Mouse (Mus musculus): ENCODE data around the gene Naa38. TPM values are rescaled to one million over a fixed set of nuclear protein-coding genes. Genes with fewer than 3 reads are reported as not detected.

Gene Naa38
- polyA plus RNA-seq, 1 experiment from 2014 or later: 179 TPM

DNA sequence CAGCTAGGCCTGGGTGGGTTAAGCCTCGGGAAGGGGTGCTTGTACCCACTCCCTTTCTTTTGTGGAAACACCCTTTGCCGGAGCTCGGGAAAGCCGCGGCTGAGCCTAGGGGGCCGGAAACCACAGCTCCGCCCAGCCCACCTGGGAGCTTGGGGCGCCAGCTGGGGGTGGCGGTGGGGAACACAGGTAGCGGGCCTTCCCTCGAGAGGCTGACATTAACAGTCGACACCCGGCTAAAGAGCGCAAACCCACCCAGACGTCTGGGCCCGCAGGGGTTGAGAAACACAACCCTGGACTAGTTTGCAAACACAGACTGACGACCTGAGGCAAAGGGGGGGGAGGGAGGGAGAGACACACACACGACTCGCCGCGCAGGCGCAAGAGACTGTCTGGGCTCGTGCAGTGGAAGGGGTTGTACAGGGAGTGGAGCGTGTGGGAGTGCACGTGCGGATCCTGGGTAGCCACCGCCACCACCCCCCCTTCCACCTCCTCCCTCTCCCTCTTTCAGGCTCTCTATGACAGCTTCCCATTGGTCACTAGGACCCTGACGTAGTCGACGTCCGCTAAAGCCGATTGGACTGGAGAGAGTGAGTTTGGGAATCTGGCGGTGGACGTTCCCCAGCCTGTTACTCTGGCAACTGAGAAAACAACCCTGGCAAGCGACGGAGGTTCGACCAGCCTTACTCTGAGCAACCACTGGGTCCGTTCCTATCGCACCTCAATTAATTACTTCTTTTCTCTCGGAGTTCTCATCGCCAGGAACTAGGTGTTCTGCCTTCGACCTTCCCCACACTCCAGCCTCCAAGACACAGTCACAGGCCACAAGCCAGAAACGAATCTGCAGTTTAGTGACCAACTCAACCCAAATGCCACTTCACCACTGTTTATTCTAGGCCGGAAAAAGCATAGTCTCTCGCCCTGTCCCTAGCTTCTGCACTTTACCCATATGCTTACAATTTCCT, 23.5 kb downstream of the Naa38 start:
- under 1% methylated on average over 45 of the region's 45 CpGs for WGBS
- peak overlapping the region; percentile 68 for H3K4me3 ChIP-seq (replicated peaks)
- peak overlapping the region; percentile 96 for H3K4me2 ChIP-seq
- no peaks in the 10 kb centered on the region for H3K9me3 ChIP-seq
- peaks cover 55% of the 10 kb centered on the region for H3K4me1 ChIP-seq
- H3K9ac ChIP-seq: peak overlapping the region; percentile 44
- H3K27me3 ChIP-seq (replicated peaks): peaks cover 10% of the 10 kb centered on the region; the same call in 1 of the 2 replicates
- H3K36me3 ChIP-seq: no peaks in the 10 kb centered on the region
- ATAC-seq (ENCODE audit: insufficient read depth, low FRiP score, low read depth): peak; percentile 90
- H3K27ac ChIP-seq: peak overlapping the region; percentile 99

DNA sequence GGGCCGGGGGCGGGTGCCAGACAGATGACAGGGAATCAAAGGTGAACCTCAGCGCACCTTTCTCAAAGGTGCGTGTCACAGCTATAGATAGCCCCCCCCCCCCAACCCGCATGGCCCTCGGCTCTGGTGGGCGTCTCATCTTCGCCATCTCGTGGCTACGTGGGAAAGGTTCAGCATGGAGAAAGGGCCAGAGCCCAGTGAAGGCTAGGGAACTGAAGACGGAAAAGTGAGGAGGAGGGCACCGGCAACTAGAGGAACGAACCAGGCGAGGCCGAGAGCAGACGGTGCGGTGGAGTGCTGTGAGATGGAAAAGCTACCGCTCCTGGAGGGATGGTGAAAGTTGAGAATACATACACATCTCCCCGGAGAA, 24.1 kb downstream of the Naa38 start:
- under 1% methylated on average over 19 of the region's 19 CpGs for WGBS
- Histone ChIP-seq H3K27me3 (replicated peaks) (peaks cover 10% of the 10 kb centered on the region; the same call in 1 of the 2 replicates), H3K4me1 (peaks cover 48% of the 10 kb centered on the region), H3K4me2 (peak overlapping the region; percentile 96), H3K4me3 (replicated peaks) (peak overlapping the region; percentile 68), H3K9ac (peak overlapping the region; percentile 13; the same call in 1 of the 2 replicates), H3K27ac (peak overlapping the region; percentile 99), H3K9me3 (no peaks in the 10 kb centered on the region), H3K36me3 (no peaks in the 10 kb centered on the region)
- no peak for ATAC-seq (ENCODE audit: insufficient read depth, low FRiP score, low read depth)

GRCm38 (mm10) chr11:69419813-69420553, 24.7 kb downstream of the Naa38 start:
- Histone ChIP-seq H3K9ac (peak overlapping the region; percentile 13; the same call in 1 of the 2 replicates), H3K36me3 (no peaks in the 10 kb centered on the region), H3K27ac (peak overlapping the region; percentile 99), H3K4me3 (replicated peaks) (peak overlapping the region; percentile 68), H3K4me2 (peak overlapping the region; percentile 96), H3K9me3 (no peaks in the 10 kb centered on the region), H3K4me1 (peaks cover 43% of the 10 kb centered on the region), H3K27me3 (replicated peaks) (peaks cover 10% of the 10 kb centered on the region; the same call in 1 of the 2 replicates)
- WGBS: under 1% methylated on average over 28 of the region's 31 CpGs
- no peak for ATAC-seq (ENCODE audit: insufficient read depth, low FRiP score, low read depth)

- Histone ChIP-seq H3K4me2 (peak overlapping the region; percentile 96), H3K9ac (no peak overlapping the region), H3K27me3 (replicated peaks) (peaks cover 10% of the 10 kb centered on the region; the same call in 1 of the 2 replicates), H3K36me3 (no peaks in the 10 kb centered on the region), H3K27ac (no peak overlapping the region), H3K4me1 (peaks cover 40% of the 10 kb centered on the region), H3K9me3 (no peaks in the 10 kb centered on the region), H3K4me3 (replicated peaks) (peak overlapping the region; percentile 68)
- 17% methylated on average over 10 of the region's 10 CpGs for WGBS
- ATAC-seq (ENCODE audit: insufficient read depth, low FRiP score, low read depth): no peak
Measured at GRCm38 (mm10) chr11:69420554-69421000, 25.3 kb downstream of the Naa38 start.

DNA sequence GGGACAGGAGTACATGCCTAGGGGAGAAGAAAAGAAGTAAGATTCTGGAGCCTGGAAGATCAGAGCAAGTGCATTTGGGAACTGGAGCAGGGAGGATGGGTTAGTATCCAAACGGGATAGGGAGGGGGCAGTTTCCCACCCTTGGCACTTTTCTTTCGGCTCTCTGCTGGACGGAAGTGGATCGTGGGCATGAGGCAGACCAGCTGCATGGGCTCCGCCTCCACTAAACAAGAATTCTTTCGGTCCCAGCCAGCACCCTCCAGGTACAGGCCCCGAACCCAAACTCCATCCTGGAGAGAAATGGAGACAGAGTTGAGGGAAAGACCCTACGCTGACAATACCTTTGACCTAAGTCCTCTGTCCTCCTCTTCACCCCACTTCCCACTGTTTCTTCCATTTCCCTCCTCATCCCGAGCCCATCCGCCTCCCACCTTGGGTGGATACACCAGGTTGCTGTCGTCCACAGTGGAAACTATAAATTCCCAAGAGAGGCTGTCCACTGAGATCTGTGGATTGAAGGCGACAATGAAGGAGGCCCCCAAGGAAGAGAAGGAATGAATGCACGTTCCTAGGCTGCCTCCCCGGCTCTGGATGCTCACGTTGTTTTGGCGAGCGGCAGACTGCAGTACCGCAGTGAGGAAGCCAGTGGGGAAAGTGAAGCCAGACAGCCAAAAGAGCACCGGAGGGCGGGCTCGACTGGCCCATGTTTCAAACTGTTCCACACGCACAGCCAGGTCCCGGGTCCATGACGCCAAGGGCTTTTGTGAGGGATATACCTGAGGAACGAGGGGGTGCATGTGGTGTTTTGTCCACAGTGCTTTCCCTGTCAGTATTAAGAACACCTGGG, 26.1 kb downstream of the Naa38 start:
- no peak overlapping the region for H3K9ac ChIP-seq
- peaks cover 40% of the 10 kb centered on the region for H3K4me1 ChIP-seq
- H3K4me3 ChIP-seq (replicated peaks): no peak overlapping the region
- no peaks in the 10 kb centered on the region for H3K36me3 ChIP-seq
- no peak overlapping the region for H3K27ac ChIP-seq
- 21% methylated on average over 25 of the region's 25 CpGs for WGBS
- no peaks in the 10 kb centered on the region for H3K9me3 ChIP-seq
- peak overlapping the region; percentile 96; the same call in 1 of the 2 replicates for H3K4me2 ChIP-seq
- ATAC-seq (ENCODE audit: insufficient read depth, low FRiP score, low read depth): no peak
- peaks cover 10% of the 10 kb centered on the region; the same call in 1 of the 2 replicates for H3K27me3 ChIP-seq (replicated peaks)

- no peak overlapping the region for H3K27ac ChIP-seq
- H3K27me3 ChIP-seq (replicated peaks): peaks cover 10% of the 10 kb centered on the region; the same call in 1 of the 2 replicates
- no peak overlapping the region for H3K4me2 ChIP-seq
- H3K36me3 ChIP-seq: no peaks in the 10 kb centered on the region
- H3K4me1 ChIP-seq: peaks cover 30% of the 10 kb centered on the region
- H3K9ac ChIP-seq: no peak overlapping the region
- no peaks in the 10 kb centered on the region for H3K9me3 ChIP-seq
- 86% methylated on average over 10 of the region's 10 CpGs for WGBS
- no peak for ATAC-seq (ENCODE audit: insufficient read depth, low FRiP score, low read depth)
- no peak overlapping the region for H3K4me3 ChIP-seq (replicated peaks)
Measured at GRCm38 (mm10) chr11:69422842-69423241, 27.6 kb downstream of the Naa38 start.

- H3K27ac ChIP-seq: no peak overlapping the region
- no peaks in the 10 kb centered on the region for H3K9me3 ChIP-seq
- no peaks in the 10 kb centered on the region for H3K36me3 ChIP-seq
- peaks cover 26% of the 10 kb centered on the region for H3K4me1 ChIP-seq
- H3K4me3 ChIP-seq (replicated peaks): no peak overlapping the region
- no peak overlapping the region for H3K4me2 ChIP-seq
- peaks cover 10% of the 10 kb centered on the region; the same call in 1 of the 2 replicates for H3K27me3 ChIP-seq (replicated peaks)
- H3K9ac ChIP-seq: no peak overlapping the region
- 61% methylated on average over 6 of the region's 6 CpGs for WGBS
- no peak for ATAC-seq (ENCODE audit: insufficient read depth, low FRiP score, low read depth)
Measured at GRCm38 (mm10) chr11:69423885-69424284, 28.6 kb downstream of the Naa38 start.

GRCm38 (mm10) chr11:69426246-69426645, 31.0 kb downstream of the Naa38 start:
- no peak overlapping the region for H3K4me3 ChIP-seq (replicated peaks)
- no peak overlapping the region for H3K27ac ChIP-seq
- no peak overlapping the region for H3K4me2 ChIP-seq
- no peaks in the 10 kb centered on the region for H3K9me3 ChIP-seq
- H3K36me3 ChIP-seq: no peaks in the 10 kb centered on the region
- no peak for ATAC-seq (ENCODE audit: insufficient read depth, low FRiP score, low read depth)
- H3K27me3 ChIP-seq (replicated peaks): peaks cover 5% of the 10 kb centered on the region; the same call in 1 of the 2 replicates
- H3K4me1 ChIP-seq: peaks cover 12% of the 10 kb centered on the region
- no peak overlapping the region for H3K9ac ChIP-seq
- WGBS: 79% methylated on average over 2 of the region's 2 CpGs

GRCm38 (mm10) chr11:69428751-69429150, 33.5 kb downstream of the Naa38 start:
- WGBS: 18% methylated on average over 4 of the region's 4 CpGs
- no peak overlapping the region for H3K27ac ChIP-seq
- peak; percentile 48; the same call in 1 of the 2 replicates for ATAC-seq (ENCODE audit: insufficient read depth, low FRiP score, low read depth)

DNA sequence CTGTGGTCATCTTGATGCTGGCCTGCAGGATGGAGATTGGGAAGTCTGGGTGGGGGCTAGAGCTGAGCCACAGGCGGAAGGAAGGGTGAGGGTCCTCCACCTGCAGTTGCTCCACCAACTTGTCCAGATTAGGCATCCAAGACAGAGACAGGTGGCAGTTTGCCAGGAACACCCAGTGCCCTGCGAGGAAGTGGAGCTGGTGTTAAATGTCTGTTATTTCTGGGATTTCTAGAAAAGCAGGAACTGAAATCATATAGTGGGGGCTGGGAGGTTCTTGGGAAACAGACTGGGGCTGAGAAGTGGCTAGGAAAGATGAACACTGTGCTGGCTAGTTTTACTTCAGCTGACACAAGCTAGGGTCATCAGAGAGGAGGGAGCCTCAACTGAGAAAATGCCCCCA, 34.0 kb downstream of the Naa38 start:
- Histone ChIP-seq H3K36me3 (no peaks in the 10 kb centered on the region), H3K4me2 (no peak overlapping the region), H3K4me3 (replicated peaks) (no peak overlapping the region), H3K9me3 (no peaks in the 10 kb centered on the region), H3K27me3 (replicated peaks) (no peaks in the 10 kb centered on the region), H3K27ac (no peak overlapping the region), H3K9ac (no peak overlapping the region), H3K4me1 (peaks cover 15% of the 10 kb centered on the region)
- no peak for ATAC-seq (ENCODE audit: insufficient read depth, low FRiP score, low read depth)
- WGBS: 18% methylated on average over 2 of the region's 2 CpGs

More at GRCm38 (mm10) chr11:69428751-69429150, 33.5 kb downstream of the Naa38 start:
- no peaks in the 10 kb centered on the region for H3K27me3 ChIP-seq (replicated peaks)
- H3K4me3 ChIP-seq (replicated peaks): no peak overlapping the region
- H3K4me1 ChIP-seq: peaks cover 15% of the 10 kb centered on the region
- H3K9me3 ChIP-seq: no peaks in the 10 kb centered on the region
- H3K36me3 ChIP-seq: no peaks in the 10 kb centered on the region
- no peak overlapping the region for H3K9ac ChIP-seq
- H3K4me2 ChIP-seq: peak overlapping the region; percentile 11; the same call in 1 of the 2 replicates

- no peak overlapping the region for H3K4me2 ChIP-seq
- ATAC-seq (ENCODE audit: insufficient read depth, low FRiP score, low read depth): no peak
- H3K9ac ChIP-seq: no peak overlapping the region
- 87% methylated on average over 15 of the region's 15 CpGs for WGBS
- no peaks in the 10 kb centered on the region for H3K27me3 ChIP-seq (replicated peaks)
- H3K4me3 ChIP-seq (replicated peaks): no peak overlapping the region
- no peaks in the 10 kb centered on the region for H3K9me3 ChIP-seq
- peaks cover 15% of the 10 kb centered on the region for H3K4me1 ChIP-seq
- no peaks in the 10 kb centered on the region for H3K36me3 ChIP-seq
- H3K27ac ChIP-seq: no peak overlapping the region
Measured at GRCm38 (mm10) chr11:69430631-69431030, 35.3 kb downstream of the Naa38 start.

All from stomach, embryonic 15.5 days (tissue).